Mouse (Mus musculus) CH12.LX (cell line): ENCODE measurements around the gene Sdccag8. TPM values are rescaled to one million over a fixed set of nuclear protein-coding genes. Genes with fewer than 3 reads are reported as not detected.

Source experiments
- DNase-seq: peaks from one replicate; pipeline ENCODE4 v3.0.0-alpha.2; 2013; ENCODE audit errors: extremely low read depth
- H3K27ac ChIP-seq: 2 replicates; pipeline ENCODE4 v1.5.1; 2012; ENCODE audit warnings: low read depth, mild to moderate bottlenecking, control low read depth, moderate library complexity; ENCODE audit not compliant: insufficient read depth
- H3K27me3 ChIP-seq: replicated peaks from 2 replicates; pipeline ENCODE3; 2012; ENCODE audit warnings: inconsistent platforms
- H3K36me3 ChIP-seq, 2 experiments: replicated peaks in 1 of 2; 2 replicates each; pipeline versions ENCODE3 to v1.6.1; 2012; ENCODE audit warnings: inconsistent platforms in 1 of 2, low read length in 1 of 2, mild to moderate bottlenecking in 1 of 2, mixed read lengths in 1 of 2, moderate library complexity in 1 of 2; ENCODE audit not compliant: control insufficient read depth in 1 of 2, insufficient read depth in 1 of 2
- H3K4me1 ChIP-seq, 2 experiments: 2 replicates each; pipeline ENCODE4 v1.6.1; 2012; ENCODE audit warnings: inconsistent platforms in 1 of 2, moderate library complexity in 1 of 2; ENCODE audit not compliant: insufficient read depth in 2 of 2, control insufficient read depth in 1 of 2
- H3K4me2 ChIP-seq: 2 replicates; pipeline ENCODE4 v1.6.1; 2012; ENCODE audit warnings: low read depth, mild to moderate bottlenecking, control low read depth; ENCODE audit not compliant: poor library complexity, insufficient read depth, severe bottlenecking
- H3K4me3 ChIP-seq, 3 experiments: fragments of 150-350 bp in 1 of 3; sonication (generic) in 1 of 3; replicated peaks in 1 of 3; 2 replicates each; pipeline versions ENCODE3 to v1.5.1; 2011 to 2012; ENCODE audit warnings: low read depth in 2 of 3, low read length in 2 of 3, mild to moderate bottlenecking in 2 of 3, moderate library complexity in 2 of 3, control low read depth in 1 of 3, improper control_type of control experiment in 1 of 3, inconsistent platforms in 1 of 3, mixed read lengths in 1 of 3; ENCODE audit not compliant: poor library complexity in 1 of 3
- H3K79me2 ChIP-seq: replicated peaks from 2 replicates; pipeline ENCODE4 v1.6.1; 2012; ENCODE audit warnings: mild to moderate bottlenecking, moderate library complexity; ENCODE audit not compliant: control insufficient read depth, poor library complexity, insufficient read depth, severe bottlenecking; ENCODE audit errors: extremely low read depth
- H3K9ac ChIP-seq: 2 replicates; pipeline ENCODE4 v1.6.1; 2012; ENCODE audit warnings: low read depth, mild to moderate bottlenecking, control low read depth, moderate library complexity; ENCODE audit not compliant: insufficient read depth
- H3K9me3 ChIP-seq: replicated peaks from 2 replicates; pipeline ENCODE3; 2012; ENCODE audit warnings: low read length, inconsistent platforms, mixed read lengths
- BHLHE40 ChIP-seq: IDR thresholded peaks from 2 replicates; pipeline ENCODE4 v1.6.1; 2011; ENCODE audit warnings: mild to moderate bottlenecking, low read depth, low read length, improper control_type of control experiment
- CHD1 ChIP-seq: IDR thresholded peaks from 2 replicates; pipeline ENCODE4 v1.6.1; 2012; ENCODE audit warnings: low read depth, low read length, improper control_type of control experiment, inconsistent platforms
- CHD2 ChIP-seq: IDR thresholded peaks from 2 replicates; pipeline ENCODE4 v1.6.1; 2011; ENCODE audit warnings: low read length, improper control_type of control experiment
- CTCF ChIP-seq, 2 experiments: IDR thresholded peaks in 1 of 2; conservative IDR thresholded peaks in 1 of 2; 2 replicates each; pipeline ENCODE4 v1.5.1; 2011 to 2012; ENCODE audit warnings: low read depth in 2 of 2, low read length in 2 of 2, improper control_type of control experiment in 1 of 2, inconsistent platforms in 1 of 2, mild to moderate bottlenecking in 1 of 2, moderate library complexity in 1 of 2
- ELF1 ChIP-seq: IDR thresholded peaks from 2 replicates; pipeline ENCODE4 v1.6.1; 2014; ENCODE audit warnings: low read depth, mild to moderate bottlenecking, inconsistent platforms, low read length, improper control_type of control experiment
- EP300 ChIP-seq: IDR thresholded peaks from 2 replicates; pipeline ENCODE4 v1.6.1; 2011; ENCODE audit warnings: low read length, improper control_type of control experiment
- ETS1 ChIP-seq: conservative IDR thresholded peaks from 2 replicates; pipeline ENCODE4 v1.6.1; 2012; ENCODE audit warnings: low read depth, mild to moderate bottlenecking, inconsistent platforms, low read length, improper control_type of control experiment, moderate library complexity
- HCFC1 ChIP-seq: IDR thresholded peaks from 2 replicates; pipeline ENCODE4 v1.6.1; 2012; ENCODE audit warnings: low read depth, mild to moderate bottlenecking, inconsistent platforms, low read length, improper control_type of control experiment
- IRF4 ChIP-seq: IDR thresholded peaks from 2 replicates; pipeline ENCODE4 v1.6.1; 2014; ENCODE audit warnings: low read depth, mild to moderate bottlenecking, inconsistent platforms, low read length, improper control_type of control experiment
- JUN ChIP-seq: IDR thresholded peaks from 2 replicates; pipeline ENCODE4 v1.6.1; 2011; ENCODE audit warnings: low read depth, mild to moderate bottlenecking, low read length, improper control_type of control experiment, moderate library complexity; ENCODE audit not compliant: insufficient read depth
- JUND ChIP-seq: conservative IDR thresholded peaks from 2 replicates; pipeline ENCODE4 v1.6.1; 2011; ENCODE audit warnings: low read depth, low read length, improper control_type of control experiment
- MAFK ChIP-seq: IDR thresholded peaks from 2 replicates; pipeline ENCODE4 v1.6.1; 2011; ENCODE audit warnings: low read length, improper control_type of control experiment; ENCODE audit not compliant: insufficient replicate concordance
- MAX ChIP-seq: IDR thresholded peaks from 2 replicates; pipeline ENCODE4 v1.6.1; 2011; ENCODE audit warnings: low read length, improper control_type of control experiment
- MEF2A ChIP-seq: IDR thresholded peaks from 2 replicates; pipeline ENCODE4 v1.6.1; 2014; ENCODE audit warnings: low read depth, mild to moderate bottlenecking, inconsistent platforms, low read length, improper control_type of control experiment, borderline replicate concordance
- MXI1 ChIP-seq: IDR thresholded peaks from 2 replicates; pipeline ENCODE4 v1.6.1; 2011; ENCODE audit warnings: mild to moderate bottlenecking, low read depth, low read length, improper control_type of control experiment
- MYC ChIP-seq: IDR thresholded peaks from 2 replicates; pipeline ENCODE4 v1.6.1; 2011; ENCODE audit warnings: low read depth, mild to moderate bottlenecking, improper control_type of control experiment, low read length
- NRF1 ChIP-seq: IDR thresholded peaks from 2 replicates; pipeline ENCODE4 v1.6.1; 2014; ENCODE audit warnings: low read depth, mild to moderate bottlenecking, inconsistent platforms, low read length, improper control_type of control experiment, moderate library complexity
- POLR2A ChIP-seq: IDR thresholded peaks from 2 replicates; pipeline ENCODE4 v1.6.1; 2011; ENCODE audit warnings: low read depth, mild to moderate bottlenecking, improper control_type of control experiment, low read length
- RAD21 ChIP-seq: IDR thresholded peaks from 2 replicates; pipeline ENCODE4 v1.6.1; 2011; ENCODE audit warnings: low read depth, mild to moderate bottlenecking, low read length, improper control_type of control experiment, moderate library complexity
- RCOR1 ChIP-seq: conservative IDR thresholded peaks from 2 replicates; pipeline ENCODE4 v1.6.1; 2012; ENCODE audit warnings: low read depth, mild to moderate bottlenecking, inconsistent platforms, low read length, improper control_type of control experiment
- SMC3 ChIP-seq: IDR thresholded peaks from 2 replicates; pipeline ENCODE4 v1.6.1; 2011; ENCODE audit warnings: low read depth, low read length, improper control_type of control experiment
- TCF12 ChIP-seq: IDR thresholded peaks from 2 replicates; pipeline ENCODE4 v1.6.1; 2014; ENCODE audit warnings: low read depth, mild to moderate bottlenecking, inconsistent platforms, low read length, improper control_type of control experiment
- ZKSCAN1 ChIP-seq: IDR thresholded peaks from 2 replicates; pipeline ENCODE4 v1.6.1; 2012; ENCODE audit warnings: low read depth, inconsistent platforms, low read length, improper control_type of control experiment, borderline replicate concordance
- ZMIZ1 ChIP-seq: IDR thresholded peaks from 2 replicates; pipeline ENCODE4 v1.6.1; 2012; ENCODE audit warnings: low read depth, mild to moderate bottlenecking, inconsistent platforms, low read length, improper control_type of control experiment
- ZNF384 ChIP-seq: IDR thresholded peaks from 2 replicates; pipeline ENCODE4 v1.6.1; 2012; ENCODE audit warnings: low read depth, low read length, improper control_type of control experiment, inconsistent platforms
- dilution Hi-C: fragments of 300-500 bp; cut with MboI; formaldehyde crosslinking; loops from 2 replicates; pipeline ENCODE4 v1.14.3; 2020; ENCODE audit warnings: low sequenced_read_pairs; ENCODE audit not compliant: extremely low pct_unique_long_range_greater_than_20kb, extremely low pct_ligation_motif_present
- in situ Hi-C: fragments of 300-500 bp; cut with MboI; formaldehyde crosslinking; loops from 3 replicates; pipeline ENCODE4 v1.14.3; 2019; ENCODE audit warnings: low sequenced_read_pairs, low pct_ligation_motif_present, low pct_unique_long_range_greater_than_20kb, mixed read lengths
- polyA plus RNA-seq: library from polyadenylated mRNA; unstranded; fragments of >175 nt; gene quantifications from 2 replicates; pipeline ENCODE4 v1.2.1, GENCODE M21; 2012; ENCODE audit warnings: low read depth; ENCODE audit not compliant: insufficient read length
- total RNA-seq, 2 experiments: library from RNA; depleted of rRNA; stranded (reverse); fragments of 300-350 nt in 1 of 2; fragments of >200 nt in 1 of 2; gene quantifications; 2 replicates each; pipeline ENCODE4 v1.2.3; 2012 to 2014

Sdccag8 gene
- total and polyA plus RNA-seq, 3 experiments, result 10.7 to 18.7 (median 10.9) TPM

- in situ Hi-C loops (no loop called here), dilution Hi-C loops (no loop called here)
- Histone ChIP-seq H3K36me3 (peaks cover 0 to 22% of the 10 kb centered on the region in 2 experiments), H3K9me3 (no peaks in the 10 kb centered on the region), H3K9ac (no peak overlapping the region), H3K4me2 (no peak overlapping the region), H3K79me2 (peaks cover 12% of the 10 kb centered on the region), H3K4me1 (peaks cover 30 to 83% of the 10 kb centered on the region in 2 experiments), H3K27ac (no peak overlapping the region), H3K4me3 (no peak overlapping the region), H3K27me3 (no peaks in the 10 kb centered on the region)
- no peak for DNase-seq
- TF ChIP-seq CTCF (conservative IDR thresholded peaks at IDR 0.05 in 1 of 2, IDR thresholded peaks at IDR 0.05 in 1 of 2; ENCODE audit: low read depth in 2 of 2, low read length in 2 of 2) (no peak), IRF4 (no peak), ZNF384 (no peak), ZMIZ1 (no peak), RAD21 (no peak), BHLHE40 (no peak), SMC3 (no peak)
Observed at GRCm38 (mm10) chr1:176821929-176822328, 7.5 kb downstream of the Sdccag8 start.

- Histone ChIP-seq H3K9me3 (no peaks in the 10 kb centered on the region), H3K27ac (no peak overlapping the region), H3K9ac (peak overlapping the region; percentile 28; the same call in 1 of the 2 replicates), H3K4me2 (no peak overlapping the region), H3K4me3 (no peak overlapping the region), H3K36me3 (peaks cover 0 to 21% of the 10 kb centered on the region in 2 experiments), H3K79me2 (peaks cover 8% of the 10 kb centered on the region), H3K27me3 (no peaks in the 10 kb centered on the region), H3K4me1 (peaks cover 33 to 85% of the 10 kb centered on the region in 2 experiments)
- TF ChIP-seq MYC (no peak), IRF4 (no peak), ZNF384 (no peak), ELF1 (no peak), RCOR1 (no peak)
- in situ Hi-C loops, result no loop called here
- no peak for DNase-seq
- dilution Hi-C loops, result no loop called here
Observed at GRCm38 (mm10) chr1:176822949-176823348, 8.5 kb downstream of the Sdccag8 start.

GRCm38 (mm10) chr1:176823889-176824288 lies 9.4 kb downstream of the Sdccag8 start:
- peaks cover 8% of the 10 kb centered on the region for H3K79me2 ChIP-seq
- no peaks in the 10 kb centered on the region for H3K27me3 ChIP-seq
- H3K9ac ChIP-seq, result peak overlapping the region; percentile 25
- dilution Hi-C loops (no loop called here), in situ Hi-C loops (no loop called here)
- peaks cover 3 to 21% of the 10 kb centered on the region in 2 experiments for H3K36me3 ChIP-seq
- no peak overlapping the region for H3K4me3 ChIP-seq
- peaks cover 25 to 80% of the 10 kb centered on the region in 2 experiments for H3K4me1 ChIP-seq
- peak; percentile 90 for TF ChIP-seq BHLHE40
- peak; percentile 86 for TF ChIP-seq JUND
- peak; percentile 87 for TF ChIP-seq RCOR1
- 0 out of 2 replicates have a peak, but pooled peaks have one; percentile 34 for TF ChIP-seq ZMIZ1
- peak; percentile 63; the same call in 1 of the 2 replicates for TF ChIP-seq MAFK
- TF ChIP-seq NRF1, result 0 out of 2 replicates have a peak, but pooled peaks have one; percentile 30
- TF ChIP-seq MAX, result peak; percentile 39; the same call in 1 of the 2 replicates
- TF ChIP-seq ZKSCAN1, result no peak
- TF ChIP-seq SMC3, result peak; percentile 11; the same call in 1 of the 2 replicates
- TF ChIP-seq TCF12, result peak; percentile 87
- peak; percentile 59 for TF ChIP-seq ELF1
- TF ChIP-seq POLR2A, result no peak
- peak; percentile 47; the same call in 1 of the 2 replicates for TF ChIP-seq CHD1
- TF ChIP-seq MEF2A, result peak; percentile 99
- peak; percentile 96 for TF ChIP-seq IRF4
- TF ChIP-seq HCFC1, result no peak
- TF ChIP-seq JUN, result peak; percentile 92
- TF ChIP-seq MXI1, result no peak
- TF ChIP-seq ETS1, result peak; percentile 96
- peak; percentile 52; the same call in 1 of the 2 replicates for TF ChIP-seq CHD2
- TF ChIP-seq EP300, result peak; percentile 96
- H3K27ac ChIP-seq, result peak overlapping the region; percentile 83
- peak overlapping the region; percentile 94 for H3K4me2 ChIP-seq
- no peaks in the 10 kb centered on the region for H3K9me3 ChIP-seq
- peak; percentile 65 for DNase-seq
